Mouse (Mus musculus): ENCODE measurements at regions not wholly inside any gene's neighbourhood (a gene's known extent, or its start where the extent isn't known, plus 50 kb on each side); places are given as distances from the start of the nearest gene placed in this dataset.
"Not testable (repeated sequence)": the region's sequence is repeated elsewhere in the genome, so short reads cannot be mapped to it uniquely, and the experiment has no call there.

DNA sequence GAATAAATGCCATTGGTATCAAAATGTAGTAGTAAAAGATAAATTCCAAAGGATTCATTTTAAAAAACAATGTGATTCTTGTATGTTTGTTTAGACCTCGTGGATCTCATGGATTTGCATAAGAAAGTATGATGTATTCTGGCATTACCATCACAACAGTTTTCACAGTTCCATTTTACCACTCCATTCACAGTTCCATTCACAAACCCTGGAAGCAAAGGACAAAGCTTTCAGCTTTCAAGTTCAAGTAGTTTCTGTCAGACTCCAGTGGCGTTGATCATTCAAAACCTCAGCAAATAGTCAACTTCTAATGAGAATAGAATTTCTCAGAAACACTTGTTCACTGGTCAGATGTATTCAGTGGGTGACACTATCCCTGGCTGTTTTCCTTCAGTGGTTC, 1157.9 kb upstream of the Cntn5 start:
- no peak overlapping the region for H3K27ac ChIP-seq (ENCODE audit: low read depth, low read length)
- ATAC-seq (ENCODE audit: low FRiP score) = no peak
- no peaks in the 10 kb centered on the region for H3K36me3 ChIP-seq (ENCODE audit: control insufficient read depth, insufficient read depth, low read length)
- H3K4me3 ChIP-seq (ENCODE audit: low read depth, low read length) = no peak overlapping the region
- no peaks in the 10 kb centered on the region for H3K27me3 ChIP-seq (ENCODE audit: control insufficient read depth, insufficient read depth, low read length)
- WGBS = 41% methylated on average over 2 of the region's 2 CpGs
- no peak overlapping the region for H3K4me2 ChIP-seq (replicated peaks; ENCODE audit: low read depth, low read length)
- no peak overlapping the region for H3K9ac ChIP-seq (ENCODE audit: low read depth, low read length)
- no peaks in the 10 kb centered on the region for H3K9me3 ChIP-seq (ENCODE audit: control insufficient read depth, low read length)
- no peaks in the 10 kb centered on the region for H3K4me1 ChIP-seq (replicated peaks; ENCODE audit: control insufficient read depth, insufficient read depth, low read length)
- DNase-seq (ENCODE audit: low spot score) = no peak

GRCm38 (mm10) chr9:12052429-12052828, 1147.9 kb upstream of the Cntn5 start:
- ATAC-seq (ENCODE audit: low FRiP score) (no peak), DNase-seq (ENCODE audit: low spot score) (no peak)
- 86% methylated on average over 1 of the region's 1 CpGs for WGBS
- Histone ChIP-seq H3K4me1 (replicated peaks; ENCODE audit: control insufficient read depth, insufficient read depth, low read length) (no peaks in the 10 kb centered on the region), H3K27ac (ENCODE audit: low read depth, low read length) (no peak overlapping the region), H3K9ac (ENCODE audit: low read depth, low read length) (no peak overlapping the region), H3K9me3 (ENCODE audit: control insufficient read depth, low read length) (no peaks in the 10 kb centered on the region), H3K4me2 (replicated peaks; ENCODE audit: low read depth, low read length) (no peak overlapping the region), H3K4me3 (ENCODE audit: low read depth, low read length) (no peak overlapping the region), H3K36me3 (ENCODE audit: control insufficient read depth, insufficient read depth, low read length) (no peaks in the 10 kb centered on the region), H3K27me3 (ENCODE audit: control insufficient read depth, insufficient read depth, low read length) (no peaks in the 10 kb centered on the region)

- H3K36me3 ChIP-seq (ENCODE audit: control insufficient read depth, insufficient read depth, low read length) = no peaks in the 10 kb centered on the region
- 88% methylated on average over 1 of the region's 1 CpGs for WGBS
- no peaks in the 10 kb centered on the region for H3K27me3 ChIP-seq (ENCODE audit: control insufficient read depth, insufficient read depth, low read length)
- no peaks in the 10 kb centered on the region for H3K4me1 ChIP-seq (replicated peaks; ENCODE audit: control insufficient read depth, insufficient read depth, low read length)
- ATAC-seq (ENCODE audit: low FRiP score) (no peak), DNase-seq (ENCODE audit: low spot score) (no peak)
- no peak overlapping the region for H3K4me2 ChIP-seq (replicated peaks; ENCODE audit: low read depth, low read length)
- no peaks in the 10 kb centered on the region for H3K9me3 ChIP-seq (ENCODE audit: control insufficient read depth, low read length)
- no peak overlapping the region for H3K27ac ChIP-seq (ENCODE audit: low read depth, low read length)
- no peak overlapping the region for H3K9ac ChIP-seq (ENCODE audit: low read depth, low read length)
- no peak overlapping the region for H3K4me3 ChIP-seq (ENCODE audit: low read depth, low read length)
Observed at GRCm38 (mm10) chr9:12015978-12016377, 1111.4 kb upstream of the Cntn5 start.

DNA sequence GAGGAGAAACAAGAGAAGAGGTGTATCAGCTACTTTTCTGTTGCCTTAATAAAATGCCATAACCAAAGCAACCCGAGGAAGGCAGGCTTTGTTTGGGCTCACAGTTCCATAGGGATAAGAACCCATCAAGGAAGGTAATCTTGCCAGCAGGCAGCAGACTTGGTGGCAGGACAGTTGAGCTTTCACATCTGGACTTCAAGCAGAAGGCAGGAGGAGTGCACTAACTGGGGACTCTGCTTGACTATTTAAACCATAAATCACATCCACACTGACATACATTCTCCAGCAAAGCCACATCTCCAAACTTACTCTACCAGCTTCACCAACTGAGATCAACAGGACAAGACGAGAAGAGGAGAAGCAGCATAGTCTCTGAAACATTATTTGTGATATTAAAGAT, 1094.0 kb upstream of the Cntn5 start:
- WGBS = 66% methylated on average over 2 of the region's 2 CpGs
- no peak overlapping the region for H3K4me3 ChIP-seq (ENCODE audit: low read depth, low read length)
- ATAC-seq (ENCODE audit: low FRiP score) = no peak
- H3K27ac ChIP-seq (ENCODE audit: low read depth, low read length) = no peak overlapping the region
- H3K4me2 ChIP-seq (replicated peaks; ENCODE audit: low read depth, low read length) = no peak overlapping the region
- no peaks in the 10 kb centered on the region for H3K36me3 ChIP-seq (ENCODE audit: control insufficient read depth, insufficient read depth, low read length)
- no peaks in the 10 kb centered on the region for H3K4me1 ChIP-seq (replicated peaks; ENCODE audit: control insufficient read depth, insufficient read depth, low read length)
- no peak overlapping the region for H3K9ac ChIP-seq (ENCODE audit: low read depth, low read length)
- H3K27me3 ChIP-seq (ENCODE audit: control insufficient read depth, insufficient read depth, low read length) = no peaks in the 10 kb centered on the region
- no peak for DNase-seq (ENCODE audit: low spot score)
- H3K9me3 ChIP-seq (ENCODE audit: control insufficient read depth, low read length) = no peaks in the 10 kb centered on the region

- Histone ChIP-seq H3K27ac (ENCODE audit: low read depth, low read length) (no peak overlapping the region), H3K9ac (ENCODE audit: low read depth, low read length) (no peak overlapping the region), H3K4me2 (replicated peaks; ENCODE audit: low read depth, low read length) (no peak overlapping the region), H3K27me3 (ENCODE audit: control insufficient read depth, insufficient read depth, low read length) (no peaks in the 10 kb centered on the region), H3K4me1 (replicated peaks; ENCODE audit: control insufficient read depth, insufficient read depth, low read length) (no peaks in the 10 kb centered on the region), H3K36me3 (ENCODE audit: control insufficient read depth, insufficient read depth, low read length) (no peaks in the 10 kb centered on the region), H3K9me3 (ENCODE audit: control insufficient read depth, low read length) (no peaks in the 10 kb centered on the region), H3K4me3 (ENCODE audit: low read depth, low read length) (no peak overlapping the region)
- DNase-seq (ENCODE audit: low spot score) (no peak), ATAC-seq (ENCODE audit: low FRiP score) (no peak)
- WGBS = 36% methylated on average over 2 of the region's 2 CpGs
Observed at GRCm38 (mm10) chr9:11982102-11982882, 1077.7 kb upstream of the Cntn5 start.

DNA sequence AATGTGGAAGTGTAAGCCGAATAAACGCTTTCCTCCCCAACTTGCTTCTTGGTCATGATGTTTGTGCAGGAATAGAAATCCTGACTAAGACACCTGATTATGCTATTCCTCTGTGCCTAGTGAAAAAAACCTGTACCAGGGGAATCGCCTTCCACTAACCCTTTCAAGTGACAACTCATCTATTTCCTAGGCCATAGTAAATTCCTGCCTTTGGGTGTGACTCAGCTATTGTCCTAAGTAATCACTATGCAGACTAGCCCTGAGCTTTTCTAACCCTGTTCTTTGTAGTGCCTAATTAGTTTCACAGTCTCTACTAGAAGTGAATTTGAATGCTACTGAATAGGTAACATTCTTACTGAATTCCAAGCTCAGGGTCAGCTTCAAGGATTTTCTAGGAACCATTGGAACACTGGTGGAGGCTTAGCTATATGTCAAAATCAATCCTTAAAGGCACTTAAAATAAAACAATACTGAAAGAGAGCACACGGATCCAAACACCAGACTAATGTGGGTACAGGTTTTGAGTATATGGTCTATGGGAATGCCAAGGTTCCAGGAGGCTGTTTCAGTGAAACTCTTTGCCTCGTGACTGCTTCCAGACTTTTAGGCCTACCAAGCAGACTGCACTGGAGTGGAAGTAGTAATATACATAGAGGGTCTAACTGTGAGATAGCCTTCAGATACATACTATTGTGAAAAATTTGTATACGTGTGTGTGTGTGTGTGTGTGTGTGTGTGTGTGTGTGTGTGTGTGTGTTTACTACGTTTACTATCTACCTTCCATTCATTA, 1036.3 kb upstream of the Cntn5 start:
- H3K4me3 ChIP-seq (ENCODE audit: low read depth, low read length); H3K4me2 ChIP-seq (replicated peaks; ENCODE audit: low read depth, low read length); DNase-seq (ENCODE audit: low spot score); H3K36me3 ChIP-seq (ENCODE audit: control insufficient read depth, insufficient read depth, low read length); H3K27ac ChIP-seq (ENCODE audit: low read depth, low read length); H3K9me3 ChIP-seq (ENCODE audit: control insufficient read depth, low read length); H3K27me3 ChIP-seq (ENCODE audit: control insufficient read depth, insufficient read depth, low read length); H3K4me1 ChIP-seq (replicated peaks; ENCODE audit: control insufficient read depth, insufficient read depth, low read length); H3K9ac ChIP-seq (ENCODE audit: low read depth, low read length); ATAC-seq (ENCODE audit: low FRiP score): not testable (repeated sequence)
- WGBS = 58% methylated on average over 7 of the region's 7 CpGs

- no peaks in the 10 kb centered on the region for H3K36me3 ChIP-seq (ENCODE audit: control insufficient read depth, insufficient read depth, low read length)
- H3K27ac ChIP-seq (ENCODE audit: low read depth, low read length) = no peak overlapping the region
- no peaks in the 10 kb centered on the region for H3K27me3 ChIP-seq (ENCODE audit: control insufficient read depth, insufficient read depth, low read length)
- H3K4me2 ChIP-seq (replicated peaks; ENCODE audit: low read depth, low read length) = no peak overlapping the region
- no peaks in the 10 kb centered on the region for H3K9me3 ChIP-seq (ENCODE audit: control insufficient read depth, low read length)
- DNase-seq (ENCODE audit: low spot score) = no peak
- no peak overlapping the region for H3K9ac ChIP-seq (ENCODE audit: low read depth, low read length)
- no peak overlapping the region for H3K4me3 ChIP-seq (ENCODE audit: low read depth, low read length)
- no peaks in the 10 kb centered on the region for H3K4me1 ChIP-seq (replicated peaks; ENCODE audit: control insufficient read depth, insufficient read depth, low read length)
- ATAC-seq (ENCODE audit: low FRiP score) = no peak; the same call in 1 of the 2 replicates
- WGBS = 37% methylated on average over 2 of the region's 2 CpGs
Observed at GRCm38 (mm10) chr9:11939851-11940560, 1035.4 kb upstream of the Cntn5 start.

DNA sequence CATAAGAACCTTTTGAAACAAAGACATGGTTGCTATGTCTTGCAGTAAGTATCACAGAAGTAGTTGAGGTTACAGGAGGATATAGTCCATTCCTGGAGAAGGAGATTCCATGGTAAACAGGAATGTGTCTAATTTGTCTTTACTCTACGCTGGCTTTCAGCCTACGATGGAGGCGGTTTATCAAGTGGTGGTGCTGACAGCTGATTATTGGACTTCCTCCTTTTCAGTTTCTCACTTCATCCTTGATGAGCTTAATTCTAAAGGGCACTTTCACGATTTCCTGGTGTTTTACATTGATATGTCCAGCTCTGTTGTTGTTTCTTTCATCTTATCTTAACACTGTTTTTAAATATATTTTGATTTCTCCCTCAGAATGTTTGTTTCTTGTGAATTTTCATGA, 1020.9 kb upstream of the Cntn5 start:
- DNase-seq (ENCODE audit: low spot score) (no peak), ATAC-seq (ENCODE audit: low FRiP score) (no peak)
- Histone ChIP-seq H3K9me3 (ENCODE audit: control insufficient read depth, low read length) (0 out of 2 replicates have a peak, but pooled peaks cover 3% of the 10 kb centered on the region), H3K27ac (ENCODE audit: low read depth, low read length) (no peak overlapping the region), H3K4me3 (ENCODE audit: low read depth, low read length) (no peak overlapping the region), H3K27me3 (ENCODE audit: control insufficient read depth, insufficient read depth, low read length) (no peaks in the 10 kb centered on the region), H3K9ac (ENCODE audit: low read depth, low read length) (no peak overlapping the region), H3K4me1 (replicated peaks; ENCODE audit: control insufficient read depth, insufficient read depth, low read length) (no peaks in the 10 kb centered on the region), H3K36me3 (ENCODE audit: control insufficient read depth, insufficient read depth, low read length) (no peaks in the 10 kb centered on the region), H3K4me2 (replicated peaks; ENCODE audit: low read depth, low read length) (no peak overlapping the region)
- WGBS = 82% methylated on average over 4 of the region's 4 CpGs
